Mouse (Mus musculus): ENCODE results near the gene Aldh1b1.
A peak's percentile ranks its signal among the peaks of the same experiment; 100 is the strongest.

Aldh1b1 gene

DNA sequence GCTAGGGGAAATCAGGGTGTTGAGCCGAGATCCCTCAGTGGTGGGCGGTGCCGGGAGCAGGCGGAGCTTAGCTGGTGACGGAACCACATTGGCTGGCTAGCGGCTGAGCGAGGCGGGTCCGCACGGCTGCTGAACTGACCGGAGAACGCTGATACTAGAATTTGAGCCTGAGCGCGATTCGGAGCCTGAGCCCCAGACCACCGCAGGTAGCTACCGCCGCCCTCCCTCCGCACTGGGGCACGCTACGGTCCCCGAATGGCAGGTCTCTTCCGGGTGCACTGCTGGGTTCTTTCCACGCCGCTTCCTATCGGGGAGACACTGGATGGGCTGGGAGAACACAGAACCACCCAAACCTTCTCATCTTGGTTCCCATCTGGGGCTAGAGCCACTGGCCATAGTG, at the start of gene Aldh1b1:
Gene Aldh1b1, plus strand, starts transcription at position 59 of the 400 bp plus-strand sequence.
- ATAC-seq (ENCODE audit: insufficient number of reproducible peaks, low FRiP score, low TSS enrichment) = no peak

DNA sequence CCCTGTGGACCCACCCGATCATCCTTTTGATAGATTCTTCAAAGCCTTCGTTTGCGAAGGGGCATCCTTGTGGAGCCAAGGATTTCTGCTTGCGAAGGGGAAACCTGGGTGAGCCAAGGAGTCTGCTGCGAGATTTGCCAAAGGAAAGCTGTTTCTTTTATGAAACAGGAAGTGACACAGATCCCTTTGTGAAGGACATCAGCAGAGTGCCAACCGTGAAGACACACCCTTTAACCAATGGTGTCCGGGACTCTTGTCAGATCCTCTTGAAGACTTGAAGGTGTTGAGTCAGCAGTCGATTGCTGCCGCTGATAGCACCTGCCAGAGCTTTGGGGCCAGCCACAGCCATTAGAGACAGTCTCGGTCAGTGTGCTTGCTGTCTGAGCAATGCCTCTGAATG, 49.4 kb upstream of the Aldh1b1 start:
- ATAC-seq (ENCODE audit: insufficient number of reproducible peaks, low FRiP score, low TSS enrichment) = no peak

DNA sequence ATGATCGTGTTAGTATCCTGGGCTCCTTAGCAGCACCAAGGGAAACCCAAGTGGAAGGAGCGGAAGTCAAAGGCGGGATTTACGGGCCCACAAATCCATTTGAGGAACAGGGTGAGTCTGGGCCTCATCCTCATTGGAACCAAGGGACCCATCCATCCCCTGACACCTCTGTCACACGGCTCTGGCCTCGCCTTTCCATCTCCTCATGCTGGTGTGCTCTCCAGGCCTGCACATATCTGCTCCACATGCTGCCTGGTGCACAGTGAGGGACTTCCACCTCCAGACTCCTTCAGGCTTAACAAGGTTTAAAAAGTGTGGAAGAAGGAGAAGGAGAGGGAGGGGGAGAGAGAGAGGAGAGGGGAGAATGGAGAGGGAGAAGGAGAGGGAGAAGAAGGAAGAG, 48.3 kb upstream of the Aldh1b1 start:
- no peak for ATAC-seq (ENCODE audit: insufficient number of reproducible peaks, low FRiP score, low TSS enrichment)

DNA sequence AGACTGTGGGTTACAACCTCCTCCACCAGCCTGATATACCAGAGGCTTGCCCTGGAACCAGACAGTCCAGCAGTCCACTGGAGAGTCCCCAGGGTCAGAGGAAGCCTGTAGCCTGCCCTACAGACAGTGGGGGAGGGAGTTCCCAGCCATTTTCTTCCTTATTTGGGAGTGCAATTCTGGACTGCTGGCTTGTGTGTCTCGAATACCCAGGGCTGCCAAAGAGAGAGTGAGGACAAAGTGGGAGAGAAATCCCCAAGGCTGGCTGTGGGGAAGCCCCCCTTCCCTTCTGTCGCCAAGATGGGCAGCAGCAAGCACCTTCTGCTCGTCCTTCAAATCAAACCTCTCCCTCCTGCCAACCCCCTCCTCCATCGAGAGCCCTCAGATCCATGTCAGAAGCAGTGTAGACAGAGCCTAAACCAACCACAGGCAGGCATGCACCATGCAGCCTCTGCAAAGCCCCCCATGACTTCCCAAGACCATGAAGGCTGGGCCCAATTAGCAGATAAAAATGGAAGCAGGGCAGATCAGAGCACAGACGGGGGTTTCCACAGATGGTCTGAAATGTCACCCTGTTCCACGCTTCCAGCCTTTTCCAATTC, 45.5 kb upstream of the Aldh1b1 start:
- no peak for ATAC-seq (ENCODE audit: insufficient number of reproducible peaks, low FRiP score, low TSS enrichment)

DNA sequence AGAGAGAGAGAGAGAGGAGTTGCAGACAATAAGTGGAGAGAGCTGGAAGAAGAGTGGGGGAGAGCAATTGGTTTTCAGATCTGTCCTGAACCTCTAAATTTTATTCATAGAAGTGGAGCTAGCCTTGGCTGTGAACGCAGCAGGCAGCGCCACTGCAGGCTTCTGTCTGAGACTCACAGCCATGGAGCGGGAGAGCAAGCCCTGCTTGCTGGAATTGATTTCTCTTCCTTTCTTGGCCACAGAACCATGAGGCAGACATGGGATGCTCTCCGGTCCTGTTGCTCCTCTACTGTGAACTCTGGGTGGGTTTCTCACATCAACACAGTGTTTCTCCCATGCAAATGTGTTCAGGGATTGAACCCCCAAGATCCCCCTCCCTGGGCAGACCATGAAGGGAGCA, 44.7 kb upstream of the Aldh1b1 start:
- ATAC-seq (ENCODE audit: insufficient number of reproducible peaks, low FRiP score, low TSS enrichment) = no peak

DNA sequence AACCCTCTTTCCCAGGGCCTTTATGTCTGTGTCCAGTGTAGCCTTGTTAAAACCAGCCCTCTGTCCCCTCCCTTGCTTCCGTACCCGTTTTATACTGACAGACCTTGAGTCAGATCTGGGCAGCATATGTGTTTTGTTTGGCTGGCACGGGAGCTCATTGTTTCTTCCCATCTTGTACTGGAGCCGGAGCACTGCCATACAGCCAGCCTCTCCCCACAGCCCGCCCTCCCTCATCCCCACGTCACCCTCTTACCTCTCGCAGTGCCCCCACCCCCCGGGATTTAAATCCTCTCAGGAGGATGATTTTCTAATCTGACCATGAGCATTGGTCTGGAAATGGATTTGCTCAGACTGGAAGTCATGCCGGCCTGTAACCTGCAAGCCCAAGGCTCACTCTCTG, 43.7 kb upstream of the Aldh1b1 start:
- peak; percentile 82 for ATAC-seq (ENCODE audit: insufficient number of reproducible peaks, low FRiP score, low TSS enrichment)

DNA sequence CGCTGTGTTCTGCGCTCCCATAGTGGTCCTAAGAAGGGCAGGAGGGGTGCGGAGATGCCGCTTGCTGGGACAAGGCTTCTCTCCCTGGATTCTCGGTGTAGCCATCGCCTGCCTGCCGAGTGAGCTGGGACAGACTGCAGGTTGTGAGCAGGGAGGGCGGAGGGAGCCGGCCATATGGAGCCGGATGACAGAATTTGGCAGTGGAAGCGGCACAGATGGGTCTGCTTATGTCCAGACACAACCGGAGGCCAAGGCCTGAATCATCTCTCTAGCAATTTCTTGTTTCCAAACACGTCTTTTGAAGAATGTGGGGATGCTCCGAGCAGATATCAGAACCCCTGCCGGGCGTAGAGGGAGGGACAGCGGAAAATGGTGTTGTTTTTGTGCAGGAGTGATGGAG, 42.9 kb upstream of the Aldh1b1 start:
- peak; percentile 90 for ATAC-seq (ENCODE audit: insufficient number of reproducible peaks, low FRiP score, low TSS enrichment)

DNA sequence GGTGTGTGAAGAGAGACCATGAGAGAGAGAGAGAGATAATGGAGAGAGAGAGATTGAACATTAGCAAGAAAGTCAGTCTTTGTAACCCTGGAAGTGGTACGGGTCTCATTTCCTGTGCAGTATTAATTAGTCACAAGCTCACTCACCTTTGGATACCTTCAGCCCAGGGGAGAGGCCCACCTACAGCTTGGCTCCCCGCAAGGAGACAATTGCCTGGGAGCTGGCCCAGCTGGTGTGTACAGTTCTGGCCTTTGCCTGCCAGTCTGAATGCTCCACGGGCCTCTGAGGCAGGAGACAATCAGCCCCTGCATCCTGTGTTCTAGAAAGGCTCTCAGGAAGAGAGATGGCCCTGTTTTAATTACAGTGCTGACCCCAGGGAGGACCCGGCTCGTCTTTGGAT, 40.9 kb upstream of the Aldh1b1 start:
- ATAC-seq (ENCODE audit: insufficient number of reproducible peaks, low FRiP score, low TSS enrichment) = no peak

DNA sequence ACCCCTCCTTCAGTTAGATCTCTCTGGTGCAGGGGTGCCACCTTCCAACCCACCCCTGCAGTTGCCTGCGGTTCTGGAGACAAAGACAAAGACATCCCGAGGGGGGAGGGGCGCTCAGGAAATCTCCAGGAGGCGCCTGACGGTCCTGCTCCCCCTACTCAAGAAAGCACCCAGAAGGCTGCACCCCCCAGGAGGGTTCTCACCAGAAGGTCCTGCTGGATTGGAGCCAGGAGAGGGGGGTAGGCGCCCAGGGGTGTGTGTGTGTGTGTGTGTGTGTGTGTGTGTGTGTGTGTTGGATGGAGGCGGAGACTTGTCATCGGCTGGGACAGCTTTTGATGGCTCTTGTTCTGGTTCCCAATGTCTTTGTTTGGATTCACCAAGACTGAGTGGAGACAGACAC, 39.4 kb upstream of the Aldh1b1 start:
- ATAC-seq (ENCODE audit: insufficient number of reproducible peaks, low FRiP score, low TSS enrichment) = no peak

DNA sequence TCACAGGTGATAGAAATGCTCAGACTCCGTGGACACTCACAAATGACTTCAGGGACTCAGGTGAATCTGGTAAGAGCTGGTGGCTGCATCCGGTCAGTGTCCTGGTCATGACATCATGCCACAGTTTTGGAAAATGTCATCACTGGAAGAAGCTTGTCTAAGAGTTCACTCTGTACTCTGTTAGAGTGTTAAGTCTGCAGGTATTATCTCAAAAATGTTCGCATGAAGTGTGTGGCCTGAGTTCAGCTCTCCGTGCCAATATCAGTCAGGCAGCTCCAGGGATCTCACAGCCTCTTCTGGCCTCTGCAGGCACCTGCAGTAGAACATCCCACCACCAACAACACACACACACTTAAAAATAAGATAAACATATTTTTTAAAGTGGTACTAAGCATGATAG, 36.2 kb upstream of the Aldh1b1 start:
- ATAC-seq (ENCODE audit: insufficient number of reproducible peaks, low FRiP score, low TSS enrichment) = no peak

DNA sequence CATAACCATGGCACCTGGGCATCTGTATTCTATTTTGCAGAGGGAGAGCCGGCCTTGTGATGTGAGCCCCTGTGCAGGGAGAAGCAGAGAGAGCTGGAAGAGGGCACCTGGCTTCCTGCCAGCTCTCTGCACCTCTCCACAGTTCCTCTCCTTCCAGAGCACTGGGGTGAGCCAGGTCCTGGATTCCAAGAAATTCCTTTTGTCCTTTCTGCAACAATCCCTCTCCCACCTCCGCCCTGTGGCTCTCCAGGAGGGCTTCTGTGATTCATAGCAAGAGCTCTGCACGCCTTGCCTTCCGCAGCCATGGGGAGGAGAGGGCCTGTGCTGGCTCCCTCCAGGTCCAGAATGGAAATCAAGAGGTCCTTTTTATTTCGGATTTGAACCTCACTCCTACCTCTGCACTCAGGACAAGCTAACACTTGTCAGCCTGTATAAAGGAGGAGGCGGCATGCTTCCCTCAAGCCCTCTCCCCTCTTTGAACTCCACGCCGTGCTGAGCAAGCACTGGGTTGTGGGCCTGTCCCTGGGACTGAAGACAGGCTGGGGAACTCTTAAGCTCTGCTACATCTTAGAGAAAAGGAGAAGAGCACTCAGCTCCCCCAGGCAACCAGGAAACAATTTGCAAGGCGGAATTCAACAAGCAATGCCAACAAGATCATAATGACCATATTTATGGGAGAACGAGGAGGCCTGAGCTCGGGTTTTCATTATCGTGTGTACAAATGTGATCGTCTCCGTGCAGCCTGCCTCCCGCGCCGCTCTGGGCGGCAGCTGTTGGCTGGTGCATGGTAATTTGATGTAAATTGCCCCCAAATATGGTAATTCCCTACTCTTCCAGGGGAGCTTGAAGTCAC, 35.3 kb upstream of the Aldh1b1 start:
- ATAC-seq (ENCODE audit: insufficient number of reproducible peaks, low FRiP score, low TSS enrichment) = no peak

DNA sequence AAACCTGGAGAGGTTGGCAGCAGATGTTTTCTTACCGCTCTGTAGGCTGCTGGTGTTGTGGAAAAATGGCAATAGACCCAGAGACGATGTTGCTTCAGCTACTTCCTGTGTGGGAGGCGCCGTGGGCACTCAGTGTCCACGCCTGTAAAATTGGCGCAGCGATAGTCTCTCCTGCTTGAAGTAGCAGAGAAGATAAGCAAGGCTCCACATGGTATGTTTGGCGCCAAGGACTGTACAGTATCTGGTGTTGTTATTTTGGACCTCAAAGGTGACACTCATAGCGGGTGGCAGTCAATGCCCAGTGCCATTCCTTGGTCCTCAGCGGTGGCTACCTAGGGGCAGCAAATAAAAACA, 34.7 kb upstream of the Aldh1b1 start:
- ATAC-seq (ENCODE audit: insufficient number of reproducible peaks, low FRiP score, low TSS enrichment) = no peak

DNA sequence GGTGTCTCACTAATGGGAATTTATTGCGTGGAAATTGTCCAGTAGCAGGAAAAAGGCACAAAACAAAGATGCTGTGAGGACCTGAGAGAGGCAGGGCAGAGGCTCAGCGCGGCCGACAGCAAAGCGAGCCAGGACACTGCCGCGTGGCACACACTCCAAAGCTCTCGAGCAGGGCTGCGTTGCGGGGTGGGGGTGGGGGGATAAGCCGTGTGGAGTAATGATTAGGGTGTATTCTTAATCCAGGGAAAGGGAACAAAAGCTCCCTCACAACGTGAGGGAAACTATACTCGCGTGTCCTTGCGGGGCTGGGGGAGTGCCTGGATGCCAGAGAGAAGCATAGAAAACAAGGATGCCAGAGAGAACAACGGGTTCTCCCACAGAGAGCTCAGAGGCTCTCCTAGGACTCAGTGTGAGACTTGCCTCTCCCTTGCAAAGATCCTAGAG, 33.7 kb upstream of the Aldh1b1 start:
- no peak for ATAC-seq (ENCODE audit: insufficient number of reproducible peaks, low FRiP score, low TSS enrichment)

DNA sequence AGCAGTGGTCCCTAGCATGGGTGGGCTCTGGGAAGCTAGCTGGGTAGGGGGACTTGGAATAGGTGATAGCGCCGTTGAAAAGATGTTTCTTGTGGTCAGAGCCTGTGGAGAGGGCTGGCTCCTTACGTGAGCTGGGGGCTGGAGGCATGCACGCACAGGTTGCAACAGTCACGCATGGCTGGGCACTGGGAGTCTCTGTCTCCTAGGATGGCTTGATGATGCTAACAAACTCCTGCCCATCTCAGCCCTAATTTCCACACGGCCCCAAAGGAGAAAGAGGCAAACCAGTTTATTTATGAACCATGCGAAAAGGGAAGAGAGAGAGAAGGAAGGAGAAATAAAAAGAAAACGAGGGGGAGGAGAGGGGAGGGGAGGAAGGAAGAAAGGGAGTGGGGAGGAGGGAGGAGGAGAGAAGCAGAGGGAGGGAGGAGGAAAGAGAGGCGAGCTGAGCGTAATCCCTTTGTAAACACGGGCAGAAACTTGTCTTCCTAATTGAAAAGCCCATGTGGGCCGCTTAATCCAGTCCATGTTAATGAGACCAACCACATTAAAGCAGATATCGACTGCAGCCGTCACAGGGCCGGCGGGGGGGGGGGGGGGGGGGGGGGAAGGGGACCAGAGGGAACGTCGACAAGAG, 33.1 kb upstream of the Aldh1b1 start:
- ATAC-seq (ENCODE audit: insufficient number of reproducible peaks, low FRiP score, low TSS enrichment) = no peak

DNA sequence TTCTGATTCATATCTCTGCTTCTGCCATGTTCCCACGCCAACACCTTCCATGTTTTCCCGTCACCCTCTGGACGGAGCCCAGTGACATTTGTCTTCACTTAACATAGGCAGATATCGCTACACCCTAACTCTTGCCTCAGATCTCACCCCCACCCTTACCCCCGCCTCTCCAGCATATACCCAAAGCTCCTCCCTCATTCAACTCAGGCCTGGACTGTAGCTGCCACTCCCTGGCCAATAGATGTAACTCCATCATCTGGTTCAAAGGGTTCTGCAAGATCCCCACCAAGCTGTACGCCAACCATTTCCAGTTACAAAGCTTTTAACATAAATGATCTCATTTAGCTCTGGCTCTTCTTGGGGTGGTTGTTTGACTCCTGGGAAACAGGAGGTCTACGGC, 32.0 kb upstream of the Aldh1b1 start:
- no peak for ATAC-seq (ENCODE audit: insufficient number of reproducible peaks, low FRiP score, low TSS enrichment)

DNA sequence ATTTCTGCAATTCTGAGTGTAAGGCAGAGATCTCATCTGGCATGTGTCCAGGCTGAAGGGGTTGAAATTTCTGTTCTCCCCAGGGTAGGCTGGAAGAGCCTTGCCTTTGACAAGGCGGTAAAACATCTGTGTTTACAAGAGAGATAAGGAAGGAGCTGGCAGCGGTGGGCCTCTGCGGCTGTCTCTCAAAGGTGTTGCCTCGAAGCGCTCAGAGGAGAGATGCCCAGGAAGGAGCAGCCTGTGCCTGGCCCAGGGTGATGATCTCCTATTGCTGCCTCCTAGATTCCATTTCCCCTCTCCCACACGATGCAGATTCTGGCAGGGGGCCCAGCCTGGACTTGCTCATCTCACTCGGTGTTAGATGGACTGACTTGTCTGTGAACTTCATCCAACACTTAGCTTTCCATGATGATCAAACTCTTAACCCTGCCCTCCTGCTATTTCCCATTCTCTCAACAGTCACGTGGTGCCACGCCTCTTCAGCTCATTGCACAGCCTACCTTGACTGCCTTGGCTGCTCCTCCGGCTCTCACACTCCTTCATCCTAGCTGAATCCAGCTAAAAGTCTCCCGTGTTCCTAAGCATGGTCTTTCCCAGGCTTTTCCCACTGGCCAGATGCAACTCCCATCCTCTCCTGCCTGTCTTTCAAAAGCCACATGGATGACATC, 30.8 kb upstream of the Aldh1b1 start:
- ATAC-seq (ENCODE audit: insufficient number of reproducible peaks, low FRiP score, low TSS enrichment) = no peak

DNA sequence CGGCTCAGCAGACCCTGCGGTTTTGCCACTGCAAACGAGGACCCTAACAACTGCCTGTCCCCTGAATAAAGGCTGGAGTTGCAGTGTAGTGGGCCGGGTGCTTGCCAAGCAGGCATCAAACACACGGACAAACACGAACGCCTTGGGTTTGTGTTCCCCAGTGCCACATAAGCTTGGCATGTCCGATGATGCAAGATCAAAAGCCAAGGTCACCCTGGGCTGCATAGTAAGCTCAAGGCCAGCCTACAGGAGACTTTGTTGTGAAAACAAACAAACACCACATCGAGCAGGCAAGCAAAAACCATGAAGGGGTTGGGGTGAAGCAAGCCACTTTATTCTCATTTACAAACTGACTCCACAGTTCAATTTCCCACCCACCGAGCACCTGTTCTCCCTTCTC, 29.7 kb upstream of the Aldh1b1 start:
- ATAC-seq (ENCODE audit: insufficient number of reproducible peaks, low FRiP score, low TSS enrichment) = no peak

DNA sequence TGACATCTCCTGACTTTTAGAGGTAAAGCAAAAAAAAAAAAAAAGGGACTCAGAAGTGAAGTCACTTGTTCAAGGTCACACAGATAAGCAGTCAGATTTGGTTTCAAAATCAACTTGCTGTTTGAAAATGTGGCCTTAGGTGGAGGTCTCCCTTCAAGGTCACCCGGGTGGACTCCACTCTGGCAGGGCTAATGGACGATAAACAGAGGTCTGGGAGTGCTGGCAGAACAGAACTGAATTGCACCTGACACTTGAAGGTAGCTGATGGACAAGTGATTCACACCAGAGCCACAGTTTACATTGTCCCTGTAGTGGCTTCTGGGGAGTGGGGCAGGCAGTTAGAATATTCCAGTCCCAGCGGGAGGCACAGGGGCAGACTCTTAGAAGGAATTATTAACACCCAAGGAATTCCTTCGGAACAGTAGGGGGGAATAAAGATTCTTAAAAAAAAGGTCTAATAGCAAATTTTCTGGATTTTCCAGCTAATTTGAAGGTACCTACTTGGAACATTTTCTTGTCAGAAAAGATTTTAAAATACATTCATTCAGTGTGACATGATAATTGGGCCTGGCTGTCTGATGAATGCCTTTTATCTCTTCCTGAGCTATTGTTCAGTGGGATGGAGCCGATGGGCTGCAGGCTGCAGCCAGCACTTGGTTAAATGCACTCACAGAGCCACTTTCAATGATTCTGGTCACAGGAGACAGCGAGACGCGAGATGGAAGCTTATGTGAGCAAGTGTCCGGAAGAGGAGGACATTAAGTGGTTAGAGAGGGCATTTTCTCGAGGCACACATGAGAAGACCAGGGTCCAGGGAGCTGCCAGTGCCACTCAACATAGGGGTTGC, 28.8 kb upstream of the Aldh1b1 start:
- ATAC-seq (ENCODE audit: insufficient number of reproducible peaks, low FRiP score, low TSS enrichment) = no peak

DNA sequence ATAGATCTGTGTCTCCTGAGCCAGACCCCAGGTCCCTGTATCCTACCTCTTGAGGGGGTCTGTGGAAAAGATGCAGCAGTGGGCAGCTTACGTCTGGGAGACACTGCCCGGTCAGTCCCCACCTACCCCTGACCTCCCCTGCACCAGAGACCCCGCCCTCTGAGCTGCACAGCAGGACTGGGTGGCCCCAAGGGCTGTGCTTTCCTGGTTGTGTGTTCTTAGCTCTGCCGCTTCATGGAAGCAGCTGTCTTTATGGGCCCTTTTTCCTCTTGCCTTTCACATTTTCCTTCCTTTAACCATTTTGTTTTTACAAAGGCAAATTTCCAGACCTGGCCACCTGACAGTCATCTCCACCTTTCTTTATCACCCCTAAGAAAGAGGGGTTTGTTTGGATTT, 28.2 kb upstream of the Aldh1b1 start:
- no peak for ATAC-seq (ENCODE audit: insufficient number of reproducible peaks, low FRiP score, low TSS enrichment)

DNA sequence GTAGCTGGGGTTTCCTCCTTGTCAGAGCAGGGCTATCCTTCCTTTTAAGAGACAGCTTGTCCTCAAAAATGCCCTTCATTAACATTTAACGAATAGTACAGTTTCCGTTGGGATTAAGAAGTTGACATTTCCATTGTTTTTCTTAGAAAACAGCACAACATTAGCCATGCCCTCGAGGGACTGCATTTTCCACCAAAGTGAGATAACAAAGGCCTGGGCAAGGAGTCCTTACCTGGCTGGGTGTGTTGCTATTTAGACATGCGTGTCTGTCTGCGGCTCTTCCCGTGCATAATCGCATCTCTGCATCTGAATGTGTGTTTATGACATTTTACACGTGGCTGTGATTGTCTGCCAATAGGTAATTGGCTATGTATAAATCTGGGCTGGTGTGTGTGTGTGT, 27.6 kb upstream of the Aldh1b1 start:
- ATAC-seq (ENCODE audit: insufficient number of reproducible peaks, low FRiP score, low TSS enrichment) = no peak
